Mouse (Mus musculus) spleen, adult 2 months (tissue): ENCODE data around the gene Otud5. TPM values are rescaled to one million over a fixed set of nuclear protein-coding genes. Genes with fewer than 3 reads are reported as not detected.
"Not testable (repeated sequence)": the region's sequence is repeated elsewhere in the genome, so short reads cannot be mapped to it uniquely, and the experiment has no call there.

Source experiments
- DNase-seq, 2 experiments: peaks; one replicate each; pipeline versions ENCODE4 v3.0.0 to v3.0.0-alpha.2; 2012 to 2021; ENCODE audit warnings: low spot score in 2 of 2, low read depth in 1 of 2
- H3K27ac ChIP-seq: fragments of 200-500 bp; 2 replicates; pipeline ENCODE4 v1.5.1; 2012; ENCODE audit warnings: low read length, inconsistent platforms; ENCODE audit not compliant: insufficient read depth
- H3K27me3 ChIP-seq: fragments of 200-500 bp; 2 replicates; pipeline ENCODE4 v1.6.1; 2012; ENCODE audit warnings: mild to moderate bottlenecking, moderate library complexity, low read length, inconsistent platforms; ENCODE audit not compliant: control insufficient read depth, insufficient read depth
- H3K36me3 ChIP-seq: fragments of 200-500 bp; 2 replicates; pipeline ENCODE4 v1.6.1; 2012; ENCODE audit warnings: mild to moderate bottlenecking, low read length, inconsistent platforms; ENCODE audit not compliant: control insufficient read depth, insufficient read depth
- H3K4me1 ChIP-seq: fragments of 200-500 bp; 2 replicates; pipeline ENCODE4 v1.6.1; 2011; ENCODE audit warnings: inconsistent platforms; ENCODE audit not compliant: control insufficient read depth, insufficient read depth, insufficient read length
- H3K4me3 ChIP-seq: fragments of 200-500 bp; 2 replicates; pipeline ENCODE4 v1.5.1; 2011; ENCODE audit warnings: mild to moderate bottlenecking, inconsistent platforms; ENCODE audit not compliant: insufficient read depth, insufficient read length; ENCODE audit errors: extremely low read depth
- CTCF ChIP-seq: fragments of 200-500 bp; IDR thresholded peaks from 2 replicates; pipeline ENCODE4 v1.5.1; 2011; ENCODE audit warnings: mild to moderate bottlenecking, inconsistent platforms; ENCODE audit not compliant: insufficient read depth, insufficient read length, insufficient replicate concordance; ENCODE audit errors: extremely low read depth
- POLR2A ChIP-seq: fragments of 200-500 bp; IDR thresholded peaks from 2 replicates; pipeline ENCODE4 v1.6.1; 2011; ENCODE audit warnings: low read depth, low read length, inconsistent platforms
- WGBS: fragments of 180-500 bp; shearing (Covaris S2); methylation state at CpG from one replicate; pipeline ENCODE4 v1.1.7; 2018; 5-methylcytosine and 5-hydroxymethylcytosine counted together
- polyA plus RNA-seq: library from polyadenylated mRNA; depleted of rRNA; stranded (reverse); fragments of >200 nt; gene quantifications from 2 replicates; pipeline ENCODE4 v1.2.3, GENCODE M21; 2012; rRNA removed

Gene Otud5
- 54.8 and 61.6 TPM in 2 replicates for polyA plus RNA-seq

DNA sequence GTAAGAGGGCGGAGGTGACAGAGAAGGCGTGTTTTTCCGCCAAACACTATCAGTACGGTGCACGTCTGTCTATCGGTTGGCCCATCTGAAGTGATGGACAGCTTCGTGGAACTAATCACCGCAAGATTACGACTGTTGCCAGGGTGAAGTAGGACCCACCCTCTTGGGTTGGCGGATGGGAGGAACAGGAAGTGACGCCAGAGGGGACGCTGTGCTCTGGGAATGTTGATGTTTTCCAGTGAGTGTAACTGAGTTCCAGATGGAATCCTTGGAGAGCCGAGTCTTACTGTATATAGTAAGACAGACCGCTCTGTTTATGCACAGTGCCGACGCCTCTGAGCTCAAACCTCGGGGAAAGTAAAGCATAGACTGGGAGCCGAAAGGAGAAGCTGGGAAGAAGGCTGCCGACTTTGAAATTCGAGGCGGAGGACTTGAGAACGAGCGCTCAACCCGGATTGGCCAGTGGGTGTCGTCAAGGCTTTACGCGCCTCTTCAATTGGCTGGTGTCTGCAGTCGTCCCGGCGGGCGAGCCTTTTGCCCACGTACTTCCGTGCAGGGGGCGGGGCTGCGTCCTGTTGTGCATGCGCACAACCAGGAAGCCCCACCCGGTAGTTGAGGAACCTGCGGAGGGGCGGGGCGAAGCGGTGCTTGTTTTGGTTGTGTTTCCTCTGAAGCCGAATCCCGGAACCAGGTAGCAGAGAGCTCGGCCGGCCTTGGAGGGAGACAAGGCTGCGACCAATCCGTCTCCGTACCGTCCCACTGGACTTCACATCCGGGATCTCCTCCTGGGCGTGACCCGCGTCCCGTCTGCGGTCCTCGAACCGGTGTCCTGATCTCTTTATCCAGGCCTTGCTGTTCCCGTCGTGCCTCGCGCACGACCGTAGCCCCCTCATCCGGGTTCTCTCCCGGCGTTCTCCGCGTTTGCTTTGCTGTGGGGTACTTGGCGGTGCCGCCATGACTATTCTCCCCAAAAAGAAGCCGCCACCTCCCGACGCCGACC, at the start of gene Otud5:
Gene Otud5, plus strand, starts transcription at position 202 of the 1,000 bp plus-strand sequence.
- Histone ChIP-seq H3K27ac (peak within 1 kb of the TSS; percentile 99), H3K36me3 (no peaks in the 10 kb centered on the region), H3K27me3 (no peaks in the 10 kb centered on the region), H3K4me3 (peak within 1 kb of the TSS; percentile 80), H3K4me1 (peaks cover 7% of the 10 kb centered on the region)
- TF ChIP-seq POLR2A (peak; percentile 19), CTCF (no peak)
- peak; percentile 93 to 94 for DNase-seq
- WGBS: 30% methylated on average over 74 of the region's 74 CpGs

DNA sequence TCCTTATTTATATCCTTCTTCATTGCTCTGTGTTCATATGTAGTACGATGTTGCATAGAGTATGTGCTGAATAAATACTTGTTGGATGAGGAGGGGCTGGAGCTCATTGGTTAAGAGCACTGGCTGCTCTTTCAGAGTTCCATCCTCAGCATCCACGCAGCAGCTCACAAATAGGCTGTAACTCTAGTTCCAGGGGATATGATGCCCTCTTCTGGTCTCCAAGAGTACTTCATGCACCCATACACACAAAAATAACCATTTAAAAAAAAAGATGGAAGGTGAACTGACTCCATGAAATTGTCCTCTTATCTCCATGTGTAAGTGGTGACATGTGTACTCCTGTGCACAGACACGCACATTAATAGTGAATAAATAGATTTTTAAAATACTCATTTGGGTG, 47.8 kb upstream of the Otud5 start:
- Histone ChIP-seq H3K4me3 (no peak overlapping the region), H3K36me3 (peaks cover 1% of the 10 kb centered on the region; the same call in 1 of the 2 replicates), H3K27me3 (no peaks in the 10 kb centered on the region), H3K4me1 (peaks cover 6% of the 10 kb centered on the region; the same call in 1 of the 2 replicates), H3K27ac (no peak overlapping the region)
- DNase-seq: no peak
- TF ChIP-seq POLR2A (no peak), CTCF (peak; percentile 12; the same call in 1 of the 2 replicates)
- WGBS: 55% methylated on average over 3 of the region's 3 CpGs

DNA sequence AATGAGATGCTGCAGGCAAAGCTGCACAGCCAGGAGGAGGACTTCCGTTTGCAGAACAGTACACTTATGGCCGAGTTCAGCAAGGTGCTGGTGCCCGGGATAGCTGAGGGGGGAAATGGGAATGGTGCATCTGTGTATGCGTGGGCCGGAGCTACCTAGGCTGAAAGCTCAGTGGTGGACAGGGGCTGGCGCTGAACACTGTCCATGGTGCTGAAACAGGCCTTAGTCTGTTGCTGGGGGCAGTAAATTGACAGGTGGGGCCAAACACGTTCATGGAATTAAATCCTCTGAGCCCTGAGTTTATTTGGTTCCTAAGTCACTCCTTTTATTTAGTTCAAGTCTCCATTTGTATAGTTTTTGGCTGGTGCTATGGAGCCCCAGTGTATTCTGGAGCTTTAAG, 46.1 kb upstream of the Otud5 start:
- H3K36me3 ChIP-seq: peaks cover 6% of the 10 kb centered on the region
- WGBS: 61% methylated on average over 7 of the region's 7 CpGs
- no peak overlapping the region for H3K27ac ChIP-seq
- H3K27me3 ChIP-seq: no peaks in the 10 kb centered on the region
- no peak overlapping the region for H3K4me3 ChIP-seq
- DNase-seq: peak in 1 of 2 experiments; percentile 5
- TF ChIP-seq CTCF: no peak
- no peak for TF ChIP-seq POLR2A
- peaks cover 6% of the 10 kb centered on the region; the same call in 1 of the 2 replicates for H3K4me1 ChIP-seq

DNA sequence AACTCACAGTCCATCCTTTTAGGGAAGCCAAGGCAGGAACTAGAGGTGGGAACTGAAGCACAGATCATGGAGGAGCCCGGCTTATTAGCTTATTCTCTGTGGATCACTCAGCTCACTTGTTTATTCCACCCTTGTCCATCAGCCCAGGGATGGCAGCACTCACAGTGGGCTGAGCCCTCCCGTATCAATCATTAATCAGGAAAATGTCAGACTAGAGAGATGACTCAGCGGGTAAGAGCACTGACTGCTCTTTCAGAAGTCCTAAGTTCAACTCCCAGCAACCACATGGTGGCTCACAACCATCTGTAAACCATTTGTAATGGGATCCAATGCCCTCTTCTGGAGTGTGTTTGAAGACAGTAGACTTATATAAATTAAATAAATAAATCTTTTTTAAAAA, 43.8 kb upstream of the Otud5 start:
- no peak overlapping the region for H3K27ac ChIP-seq
- DNase-seq: no peak
- peaks cover 16% of the 10 kb centered on the region for H3K36me3 ChIP-seq

DNA sequence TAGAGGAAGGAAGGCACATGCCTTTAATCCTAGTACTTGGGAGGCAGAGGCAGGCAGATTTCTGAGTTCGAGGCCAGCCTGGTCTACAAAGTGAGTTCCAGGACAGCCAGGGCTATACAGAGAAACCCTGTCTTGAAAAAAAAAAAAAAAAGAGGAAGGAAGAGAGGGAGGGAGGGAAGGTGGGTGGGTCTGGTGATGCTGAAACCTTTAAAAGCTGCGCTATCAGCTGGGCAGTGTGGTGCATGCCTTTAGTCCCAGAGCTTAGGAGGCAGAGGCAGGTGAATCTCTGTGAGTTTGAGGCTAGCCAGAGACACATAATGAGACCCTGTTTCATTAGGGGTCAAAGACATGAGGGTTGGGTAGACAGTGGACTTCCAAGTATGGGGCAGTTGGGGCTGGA, 39.0 kb upstream of the Otud5 start:
- H3K4me3 ChIP-seq, DNase-seq, H3K27ac ChIP-seq, H3K27me3 ChIP-seq, H3K4me1 ChIP-seq: not testable (repeated sequence)
- peaks cover 22% of the 10 kb centered on the region for H3K36me3 ChIP-seq
- 68% methylated on average over 2 of the region's 2 CpGs for WGBS

More for the DNA sequence above, 43.8 kb upstream of the Otud5 start:
- Histone ChIP-seq H3K4me1 (no peaks in the 10 kb centered on the region), H3K27me3 (no peaks in the 10 kb centered on the region), H3K4me3 (no peak overlapping the region)
- WGBS: 83% methylated on average over 3 of the region's 3 CpGs
- TF ChIP-seq CTCF (no peak), POLR2A (no peak)

DNA sequence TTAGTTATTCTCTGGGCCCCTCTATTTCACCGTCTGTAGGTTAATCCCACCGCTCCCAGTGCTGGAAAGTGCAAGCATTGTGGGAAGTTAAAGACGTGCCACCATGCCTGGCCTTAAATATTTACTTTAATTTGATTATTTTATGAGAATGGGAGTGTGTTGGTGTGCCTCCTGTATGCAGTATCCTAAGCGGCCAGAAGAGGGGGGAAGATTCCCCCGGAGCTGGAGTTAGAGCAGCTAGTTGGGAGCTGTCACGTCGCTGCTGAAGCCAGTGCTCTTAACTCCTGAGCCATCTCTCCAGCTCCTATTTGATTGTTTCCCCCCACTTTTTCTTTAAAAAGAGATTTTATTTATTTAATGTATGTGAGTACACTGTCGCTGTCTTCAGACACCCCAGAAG, 26.1 kb upstream of the Otud5 start:
- not testable (repeated sequence) for H3K4me1 ChIP-seq, H3K27ac ChIP-seq, H3K27me3 ChIP-seq, H3K4me3 ChIP-seq
- H3K36me3 ChIP-seq: peaks cover 22% of the 10 kb centered on the region
- 66% methylated on average over 8 of the region's 8 CpGs for WGBS
- DNase-seq: peak in 1 of 2 experiments; percentile 6
